Mouse (Mus musculus) embryonic facial prominence, embryonic 11.5 days (tissue): ENCODE data around the gene Cd47. TPM values are rescaled to one million over a fixed set of nuclear protein-coding genes. Genes with fewer than 3 reads are reported as not detected.
A peak's percentile ranks its signal among the peaks of the same experiment; 100 is the strongest.

Experiments used
- ATAC-seq: fragments of 200-750 bp; cut with Nextera tagmentation; replicated peaks from 2 replicates; pipeline ENCODE4 v1.8.0; 2017; ENCODE audit warnings: low read depth; ENCODE audit not compliant: insufficient number of reproducible peaks, low FRiP score, low TSS enrichment
- DNase-seq: peaks from one replicate; pipeline ENCODE4 v3.0.0-alpha.2; 2015; ENCODE audit warnings: low spot score
- H3K27ac ChIP-seq: fragments of 300-500 bp; sonication (generic); replicated peaks from 2 replicates; pipeline ENCODE4 v1.5.1; 2014; ENCODE audit warnings: mild to moderate bottlenecking, low read depth, low read length, control low read depth
- H3K27me3 ChIP-seq: fragments of 300-500 bp; sonication (generic); 2 replicates; pipeline ENCODE4 v1.6.1; 2014; ENCODE audit warnings: mild to moderate bottlenecking, low read length, moderate library complexity, mixed read lengths; ENCODE audit not compliant: control insufficient read depth, insufficient read depth
- H3K36me3 ChIP-seq: fragments of 300-500 bp; sonication (generic); replicated peaks from 2 replicates; pipeline ENCODE4 v1.6.1; 2014; ENCODE audit warnings: low read depth, mild to moderate bottlenecking, low read length, moderate library complexity, mixed read lengths; ENCODE audit not compliant: control insufficient read depth, insufficient read depth
- H3K4me1 ChIP-seq: fragments of 300-500 bp; sonication (generic); 2 replicates; pipeline ENCODE4 v1.6.1; 2014; ENCODE audit warnings: low read length, mixed read lengths; ENCODE audit not compliant: control insufficient read depth, insufficient read depth
- H3K4me2 ChIP-seq: fragments of 300-500 bp; sonication (generic); 2 replicates; pipeline ENCODE4 v1.6.1; 2014; ENCODE audit warnings: low read depth, mild to moderate bottlenecking, control low read depth, low read length, moderate library complexity
- H3K4me3 ChIP-seq: fragments of 300-500 bp; sonication (generic); 2 replicates; pipeline ENCODE4 v1.5.1; 2014; ENCODE audit warnings: low read depth, low read length, control low read depth
- H3K9ac ChIP-seq: fragments of 300-500 bp; sonication (generic); replicated peaks from 2 replicates; pipeline ENCODE4 v1.6.1; 2014; ENCODE audit warnings: mild to moderate bottlenecking, control low read depth, low read length
- H3K9me3 ChIP-seq: fragments of 300-500 bp; sonication (generic); replicated peaks from 2 replicates; pipeline ENCODE4 v1.6.1; 2016; ENCODE audit warnings: mild to moderate bottlenecking, low read length, inconsistent platforms, mixed read lengths; ENCODE audit not compliant: control insufficient read depth
- WGBS: fragments of 180-500 bp; shearing (Covaris S2); extraction: QIAGEN DNeasy Blood & Tissue Kit; methylation state at CpG from one replicate; pipeline ENCODE4 v1.1.7; 2014; 5-methylcytosine and 5-hydroxymethylcytosine counted together
- polyA plus RNA-seq: library from polyadenylated mRNA; unstranded; fragments of >200 nt; fragmentation: Nextera tagmentation; extraction: Ambion mirVana; gene quantifications from 2 replicates; pipeline ENCODE4 v1.2.1, GENCODE M21; 2014

Cd47 gene
- 48.5 and 50.3 TPM in 2 replicates for polyA plus RNA-seq

GRCm38 (mm10) chr16:49799597-49800561, at the start of gene Cd47:
TSS of gene Cd47 (plus strand) at chr16:49800533.
- Histone ChIP-seq H3K9me3 (no peaks in the 10 kb centered on the region), H3K9ac (no peak within 1 kb of the TSS), H3K27ac (no peak within 1 kb of the TSS), H3K27me3 (no peaks in the 10 kb centered on the region), H3K4me3 (no peak within 1 kb of the TSS), H3K4me1 (no peaks in the 10 kb centered on the region), H3K4me2 (no peak within 1 kb of the TSS), H3K36me3 (no peaks in the 10 kb centered on the region)
- no peak for DNase-seq
- no peak for ATAC-seq
- WGBS = 88% methylated on average over 10 of the region's 10 CpGs

- no peak overlapping the region for H3K27ac ChIP-seq
- H3K4me1 ChIP-seq = no peaks in the 10 kb centered on the region
- no peaks in the 10 kb centered on the region for H3K36me3 ChIP-seq
- no peak for ATAC-seq
- H3K4me3 ChIP-seq = no peak overlapping the region
- no peak overlapping the region for H3K9ac ChIP-seq
- DNase-seq = no peak
- H3K9me3 ChIP-seq = no peaks in the 10 kb centered on the region
- no peak overlapping the region for H3K4me2 ChIP-seq
- 48% methylated on average over 1 of the region's 1 CpGs for WGBS
- no peaks in the 10 kb centered on the region for H3K27me3 ChIP-seq
Measured at GRCm38 (mm10) chr16:49752906-49753305, 47.4 kb upstream of the Cd47 start.

- H3K4me3 ChIP-seq = no peak overlapping the region
- no peaks in the 10 kb centered on the region for H3K27me3 ChIP-seq
- no peak overlapping the region for H3K4me2 ChIP-seq
- H3K9ac ChIP-seq = no peak overlapping the region
- no peaks in the 10 kb centered on the region for H3K9me3 ChIP-seq
- H3K36me3 ChIP-seq = no peaks in the 10 kb centered on the region
- WGBS = 15% methylated on average over 3 of the region's 3 CpGs
- ATAC-seq (0 out of 2 replicates have a peak, but pooled peaks have one; percentile 34), DNase-seq (peak; percentile 33)
- no peak overlapping the region for H3K27ac ChIP-seq
- no peaks in the 10 kb centered on the region for H3K4me1 ChIP-seq
Measured at GRCm38 (mm10) chr16:49753318-49753717, 47.0 kb upstream of the Cd47 start.

- H3K9ac ChIP-seq = no peak overlapping the region
- no peaks in the 10 kb centered on the region for H3K27me3 ChIP-seq
- H3K4me3 ChIP-seq = no peak overlapping the region
- H3K27ac ChIP-seq = no peak overlapping the region
- DNase-seq (no peak), ATAC-seq (no peak)
- 86% methylated on average over 17 of the region's 17 CpGs for WGBS
- H3K36me3 ChIP-seq = no peaks in the 10 kb centered on the region
- no peak overlapping the region for H3K4me2 ChIP-seq
- H3K4me1 ChIP-seq = no peaks in the 10 kb centered on the region
- H3K9me3 ChIP-seq = no peaks in the 10 kb centered on the region
Measured at GRCm38 (mm10) chr16:49760517-49761203, 39.7 kb upstream of the Cd47 start.

- no peak overlapping the region for H3K9ac ChIP-seq
- no peaks in the 10 kb centered on the region for H3K36me3 ChIP-seq
- H3K27ac ChIP-seq = no peak overlapping the region
- no peaks in the 10 kb centered on the region for H3K4me1 ChIP-seq
- DNase-seq (no peak), ATAC-seq (no peak)
- no peak overlapping the region for H3K4me3 ChIP-seq
- no peaks in the 10 kb centered on the region for H3K9me3 ChIP-seq
- 79% methylated on average over 5 of the region's 5 CpGs for WGBS
- no peak overlapping the region for H3K4me2 ChIP-seq
- H3K27me3 ChIP-seq = no peaks in the 10 kb centered on the region
Measured at GRCm38 (mm10) chr16:49761981-49762380, 38.4 kb upstream of the Cd47 start.

- Histone ChIP-seq H3K4me1 (no peaks in the 10 kb centered on the region), H3K27ac (no peak overlapping the region), H3K9ac (no peak overlapping the region), H3K27me3 (no peaks in the 10 kb centered on the region), H3K9me3 (no peaks in the 10 kb centered on the region), H3K4me2 (no peak overlapping the region), H3K36me3 (no peaks in the 10 kb centered on the region), H3K4me3 (no peak overlapping the region)
- no peak for ATAC-seq
- 71% methylated on average over 3 of the region's 3 CpGs for whole genome bisulfite sequencing
- peak; percentile 36 for DNase-seq
Measured at GRCm38 (mm10) chr16:49766326-49766725, 34.0 kb upstream of the Cd47 start.

GRCm38 (mm10) chr16:49768491-49769031, 31.8 kb upstream of the Cd47 start:
- no peaks in the 10 kb centered on the region for H3K9me3 ChIP-seq
- no peaks in the 10 kb centered on the region for H3K27me3 ChIP-seq
- H3K36me3 ChIP-seq = no peaks in the 10 kb centered on the region
- ATAC-seq (no peak), DNase-seq (no peak)
- no peak overlapping the region for H3K9ac ChIP-seq
- 86% methylated on average over 4 of the region's 4 CpGs for WGBS
- H3K4me1 ChIP-seq = no peaks in the 10 kb centered on the region
- H3K4me3 ChIP-seq = no peak overlapping the region
- H3K27ac ChIP-seq = no peak overlapping the region
- no peak overlapping the region for H3K4me2 ChIP-seq
